Mouse (Mus musculus): ENCODE measurements at regions not wholly inside any gene's neighbourhood (a gene's known extent, or its start where the extent isn't known, plus 50 kb on each side); places are given as distances from the start of the nearest gene placed in this dataset.

GRCm38 (mm10) chr12:35331303-35331702 is 203.5 kb downstream of the Ahr start:
- whole genome bisulfite sequencing: 96% methylated on average over 3 of the region's 3 CpGs
- no peaks in the 10 kb centered on the region for H3K27me3 ChIP-seq (ENCODE audit: control insufficient read depth, insufficient read depth, low read length)
- no peaks in the 10 kb centered on the region for H3K36me3 ChIP-seq (ENCODE audit: control insufficient read depth, insufficient read depth, low read length)
- H3K4me3 ChIP-seq (ENCODE audit: control insufficient read depth, insufficient read depth, low read length): no peak overlapping the region
- no peak overlapping the region for H3K27ac ChIP-seq (ENCODE audit: control insufficient read depth, insufficient read depth, low read length)
- peak; percentile 54 for DNase-seq
- TF ChIP-seq POLR2A (IDR thresholded peaks at IDR 0.05; ENCODE audit: control insufficient read depth, extremely low read depth, insufficient read depth, low read length, poor library complexity) (no peak), CTCF (IDR thresholded peaks at IDR 0.05; ENCODE audit: borderline replicate concordance, control insufficient read depth, extremely low read depth, insufficient read depth, low read length, poor library complexity) (no peak)
- no peaks in the 10 kb centered on the region for H3K4me1 ChIP-seq (replicated peaks; ENCODE audit: control insufficient read depth, insufficient read depth, low read length)

DNA sequence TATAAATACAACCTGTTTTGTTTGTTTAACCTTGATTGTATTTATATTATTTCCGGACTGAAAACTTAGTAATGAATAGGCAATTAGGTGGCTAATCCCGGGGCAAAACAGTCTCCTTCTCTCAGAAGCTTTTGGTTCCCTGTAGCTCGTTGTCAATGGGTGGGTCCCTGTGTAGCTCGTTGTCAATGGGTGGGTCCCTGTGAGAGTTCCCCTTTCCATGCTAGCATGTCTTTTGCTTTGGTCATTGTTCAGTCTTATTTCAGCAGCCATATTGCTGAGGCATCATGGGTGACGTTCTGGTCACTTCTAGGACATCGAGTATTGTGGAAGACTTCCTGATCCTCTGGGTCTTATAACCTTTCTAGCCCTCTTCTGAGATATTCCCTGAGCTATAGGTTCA is 205.1 kb downstream of the Ahr start:
- Histone ChIP-seq H3K36me3 (ENCODE audit: control insufficient read depth, insufficient read depth, low read length) (no peaks in the 10 kb centered on the region), H3K27ac (ENCODE audit: control insufficient read depth, insufficient read depth, low read length) (no peak overlapping the region), H3K4me3 (ENCODE audit: control insufficient read depth, insufficient read depth, low read length) (no peak overlapping the region), H3K4me1 (replicated peaks; ENCODE audit: control insufficient read depth, insufficient read depth, low read length) (no peaks in the 10 kb centered on the region), H3K27me3 (ENCODE audit: control insufficient read depth, insufficient read depth, low read length) (no peaks in the 10 kb centered on the region)
- WGBS: 83% methylated on average over 6 of the region's 6 CpGs
- no peak for TF ChIP-seq CTCF (IDR thresholded peaks at IDR 0.05; ENCODE audit: borderline replicate concordance, control insufficient read depth, extremely low read depth, insufficient read depth, low read length, poor library complexity)
- no peak for TF ChIP-seq POLR2A (IDR thresholded peaks at IDR 0.05; ENCODE audit: control insufficient read depth, extremely low read depth, insufficient read depth, low read length, poor library complexity)
- DNase-seq: no peak

DNA sequence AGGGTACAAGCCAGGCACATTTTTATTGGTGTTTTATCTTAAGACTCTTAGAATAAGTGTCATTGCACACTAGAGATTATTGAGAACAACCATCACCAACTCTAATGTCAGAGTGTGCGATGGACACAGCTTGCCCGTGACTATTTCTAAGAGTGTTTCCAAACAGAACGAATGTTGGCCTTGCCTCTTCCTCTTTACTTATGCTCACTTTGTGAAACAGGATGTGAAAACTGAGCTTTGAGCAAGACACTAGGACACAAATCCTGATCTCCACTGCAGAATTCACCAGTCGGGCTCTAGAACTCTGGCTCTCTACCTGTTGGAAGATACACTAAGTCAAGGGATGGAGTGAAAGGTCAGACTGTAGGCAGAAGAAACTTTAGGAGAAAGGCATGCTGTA is 215.3 kb downstream of the Ahr start:
- H3K27me3 ChIP-seq (ENCODE audit: control insufficient read depth, insufficient read depth, low read length): no peaks in the 10 kb centered on the region
- 88% methylated on average over 4 of the region's 4 CpGs for WGBS
- H3K4me1 ChIP-seq (replicated peaks; ENCODE audit: control insufficient read depth, insufficient read depth, low read length): no peaks in the 10 kb centered on the region
- DNase-seq: no peak
- TF ChIP-seq CTCF (IDR thresholded peaks at IDR 0.05; ENCODE audit: borderline replicate concordance, control insufficient read depth, extremely low read depth, insufficient read depth, low read length, poor library complexity) (no peak), POLR2A (IDR thresholded peaks at IDR 0.05; ENCODE audit: control insufficient read depth, extremely low read depth, insufficient read depth, low read length, poor library complexity) (no peak)
- H3K4me3 ChIP-seq (ENCODE audit: control insufficient read depth, insufficient read depth, low read length): no peak overlapping the region
- H3K27ac ChIP-seq (ENCODE audit: control insufficient read depth, insufficient read depth, low read length): no peak overlapping the region
- no peaks in the 10 kb centered on the region for H3K36me3 ChIP-seq (ENCODE audit: control insufficient read depth, insufficient read depth, low read length)

DNA sequence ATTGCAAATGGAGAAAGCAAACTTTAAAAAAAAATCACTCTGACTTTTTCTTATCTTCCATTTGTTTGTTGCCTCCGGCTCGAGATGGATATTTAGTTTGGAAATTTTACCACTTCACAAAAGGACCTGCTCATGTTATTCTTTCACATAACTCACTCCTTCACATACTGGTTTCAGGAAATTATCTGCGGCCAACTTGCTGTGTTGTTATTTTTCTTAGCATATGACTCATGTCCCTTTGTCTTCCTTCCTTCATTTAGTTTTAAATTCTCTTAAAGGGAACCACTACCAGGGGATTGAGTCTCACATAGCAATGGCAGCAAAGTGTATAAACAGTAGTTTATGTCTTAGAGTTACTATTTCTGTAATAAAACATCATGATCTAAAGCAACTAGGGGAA is 217.8 kb downstream of the Ahr start:
- 47% methylated on average over 3 of the region's 3 CpGs for WGBS
- Histone ChIP-seq H3K27ac (ENCODE audit: control insufficient read depth, insufficient read depth, low read length) (no peak overlapping the region), H3K4me3 (ENCODE audit: control insufficient read depth, insufficient read depth, low read length) (no peak overlapping the region), H3K27me3 (ENCODE audit: control insufficient read depth, insufficient read depth, low read length) (no peaks in the 10 kb centered on the region), H3K4me1 (replicated peaks; ENCODE audit: control insufficient read depth, insufficient read depth, low read length) (no peaks in the 10 kb centered on the region), H3K36me3 (ENCODE audit: control insufficient read depth, insufficient read depth, low read length) (no peaks in the 10 kb centered on the region)
- TF ChIP-seq CTCF (IDR thresholded peaks at IDR 0.05; ENCODE audit: borderline replicate concordance, control insufficient read depth, extremely low read depth, insufficient read depth, low read length, poor library complexity): no peak
- no peak for TF ChIP-seq POLR2A (IDR thresholded peaks at IDR 0.05; ENCODE audit: control insufficient read depth, extremely low read depth, insufficient read depth, low read length, poor library complexity)
- no peak for DNase-seq

GRCm38 (mm10) chr12:35314035-35314434 is 220.8 kb downstream of the Ahr start:
- H3K27me3 ChIP-seq (ENCODE audit: control insufficient read depth, insufficient read depth, low read length): no peaks in the 10 kb centered on the region
- H3K4me3 ChIP-seq (ENCODE audit: control insufficient read depth, insufficient read depth, low read length): no peak overlapping the region
- no peak overlapping the region for H3K27ac ChIP-seq (ENCODE audit: control insufficient read depth, insufficient read depth, low read length)
- TF ChIP-seq POLR2A (IDR thresholded peaks at IDR 0.05; ENCODE audit: control insufficient read depth, extremely low read depth, insufficient read depth, low read length, poor library complexity): no peak
- TF ChIP-seq CTCF (IDR thresholded peaks at IDR 0.05; ENCODE audit: borderline replicate concordance, control insufficient read depth, extremely low read depth, insufficient read depth, low read length, poor library complexity): no peak
- 97% methylated on average over 2 of the region's 2 CpGs for WGBS
- H3K4me1 ChIP-seq (replicated peaks; ENCODE audit: control insufficient read depth, insufficient read depth, low read length): no peaks in the 10 kb centered on the region
- no peaks in the 10 kb centered on the region for H3K36me3 ChIP-seq (ENCODE audit: control insufficient read depth, insufficient read depth, low read length)
- DNase-seq: no peak

GRCm38 (mm10) chr12:35313191-35313925 is 221.5 kb downstream of the Ahr start:
- H3K27me3 ChIP-seq (ENCODE audit: control insufficient read depth, insufficient read depth, low read length): no peaks in the 10 kb centered on the region
- no peak overlapping the region for H3K4me3 ChIP-seq (ENCODE audit: control insufficient read depth, insufficient read depth, low read length)
- peak; percentile 2 for DNase-seq
- H3K27ac ChIP-seq (ENCODE audit: control insufficient read depth, insufficient read depth, low read length): no peak overlapping the region
- 81% methylated on average over 11 of the region's 11 CpGs for WGBS
- H3K4me1 ChIP-seq (replicated peaks; ENCODE audit: control insufficient read depth, insufficient read depth, low read length): no peaks in the 10 kb centered on the region
- TF ChIP-seq CTCF (IDR thresholded peaks at IDR 0.05; ENCODE audit: borderline replicate concordance, control insufficient read depth, extremely low read depth, insufficient read depth, low read length, poor library complexity) (no peak), POLR2A (IDR thresholded peaks at IDR 0.05; ENCODE audit: control insufficient read depth, extremely low read depth, insufficient read depth, low read length, poor library complexity) (no peak)
- no peaks in the 10 kb centered on the region for H3K36me3 ChIP-seq (ENCODE audit: control insufficient read depth, insufficient read depth, low read length)

DNA sequence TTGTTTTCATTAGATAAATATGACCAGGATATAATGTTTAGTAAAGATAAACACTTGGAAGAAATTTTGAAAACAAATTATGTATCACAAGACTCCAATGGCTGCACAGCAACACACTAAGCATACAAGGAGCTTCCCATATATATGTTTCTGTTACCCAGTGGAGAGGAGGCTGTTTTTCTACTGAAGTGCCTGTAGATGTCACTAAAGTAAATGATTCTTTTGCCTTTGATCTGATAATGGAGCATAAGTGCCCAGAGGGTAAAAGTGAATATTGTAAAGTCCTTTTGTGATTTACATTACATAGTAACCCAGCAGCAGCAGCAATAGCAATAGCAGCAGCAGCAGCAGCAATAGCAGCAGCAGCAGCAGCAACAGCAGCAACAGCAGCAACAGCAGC is 226.3 kb downstream of the Ahr start:
- Histone ChIP-seq H3K27me3 (ENCODE audit: control insufficient read depth, insufficient read depth, low read length) (no peaks in the 10 kb centered on the region), H3K4me1 (replicated peaks; ENCODE audit: control insufficient read depth, insufficient read depth, low read length) (no peaks in the 10 kb centered on the region), H3K36me3 (ENCODE audit: control insufficient read depth, insufficient read depth, low read length) (no peaks in the 10 kb centered on the region), H3K4me3 (ENCODE audit: control insufficient read depth, insufficient read depth, low read length) (no peak overlapping the region), H3K27ac (ENCODE audit: control insufficient read depth, insufficient read depth, low read length) (no peak overlapping the region)
- no peak for DNase-seq
- no peak for TF ChIP-seq CTCF (IDR thresholded peaks at IDR 0.05; ENCODE audit: borderline replicate concordance, control insufficient read depth, extremely low read depth, insufficient read depth, low read length, poor library complexity)
- no peak for TF ChIP-seq POLR2A (IDR thresholded peaks at IDR 0.05; ENCODE audit: control insufficient read depth, extremely low read depth, insufficient read depth, low read length, poor library complexity)

Data from thymus, adult 2 months (tissue).